Mouse (Mus musculus): ENCODE data around the gene Nfe2l3. TPM values are rescaled to one million over a fixed set of nuclear protein-coding genes. Genes with fewer than 3 reads are reported as not detected.

Nfe2l3 gene
- polyA plus RNA-seq, 1 experiment from 2014 or later: 4.0 TPM

- ATAC-seq (replicated peaks; ENCODE audit: extremely low read depth, insufficient read depth, low FRiP score): 0 out of 2 replicates have a peak, but pooled peaks have one; percentile 15
- WGBS: 51% methylated on average over 5 of the region's 5 CpGs
- Histone ChIP-seq H3K9ac (ENCODE audit: low read length) (no peak overlapping the region), H3K9me3 (replicated peaks; ENCODE audit: control insufficient read depth, low read length) (no peaks in the 10 kb centered on the region), H3K36me3 (ENCODE audit: control insufficient read depth, insufficient read depth) (peaks cover 46% of the 10 kb centered on the region), H3K4me1 (ENCODE audit: control insufficient read depth, insufficient read depth, low read length) (peaks cover 9% of the 10 kb centered on the region), H3K27me3 (ENCODE audit: control insufficient read depth, insufficient read depth, low read length) (no peaks in the 10 kb centered on the region), H3K27ac (ENCODE audit: low read length) (no peak overlapping the region), H3K4me2 (ENCODE audit: low read depth, low read length) (no peak overlapping the region), H3K4me3 (ENCODE audit: low read length) (no peak overlapping the region)
These were observed 27.0 kb downstream of the Nfe2l3 start for GRCm38 (mm10) chr6:51459313-51460020.

GRCm38 (mm10) chr6:51460021-51460360 is 27.5 kb downstream of the Nfe2l3 start:
- Histone ChIP-seq H3K9me3 (replicated peaks; ENCODE audit: control insufficient read depth, low read length) (no peaks in the 10 kb centered on the region), H3K4me2 (ENCODE audit: low read depth, low read length) (no peak overlapping the region), H3K4me1 (ENCODE audit: control insufficient read depth, insufficient read depth, low read length) (peaks cover 7% of the 10 kb centered on the region), H3K27me3 (ENCODE audit: control insufficient read depth, insufficient read depth, low read length) (no peaks in the 10 kb centered on the region), H3K4me3 (ENCODE audit: low read length) (no peak overlapping the region), H3K36me3 (ENCODE audit: control insufficient read depth, insufficient read depth) (peaks cover 48% of the 10 kb centered on the region), H3K9ac (ENCODE audit: low read length) (no peak overlapping the region), H3K27ac (ENCODE audit: low read length) (no peak overlapping the region)
- no peak for ATAC-seq (replicated peaks; ENCODE audit: extremely low read depth, insufficient read depth, low FRiP score)
- 78% methylated on average over 4 of the region's 4 CpGs for whole genome bisulfite sequencing

GRCm38 (mm10) chr6:51460363-51460762 is 27.9 kb downstream of the Nfe2l3 start:
- Histone ChIP-seq H3K36me3 (ENCODE audit: control insufficient read depth, insufficient read depth) (peaks cover 48% of the 10 kb centered on the region), H3K27ac (ENCODE audit: low read length) (no peak overlapping the region), H3K9ac (ENCODE audit: low read length) (no peak overlapping the region), H3K4me2 (ENCODE audit: low read depth, low read length) (no peak overlapping the region), H3K9me3 (replicated peaks; ENCODE audit: control insufficient read depth, low read length) (no peaks in the 10 kb centered on the region), H3K4me3 (ENCODE audit: low read length) (no peak overlapping the region), H3K27me3 (ENCODE audit: control insufficient read depth, insufficient read depth, low read length) (no peaks in the 10 kb centered on the region), H3K4me1 (ENCODE audit: control insufficient read depth, insufficient read depth, low read length) (peaks cover 6% of the 10 kb centered on the region)
- WGBS: 81% methylated on average over 3 of the region's 3 CpGs
- no peak for ATAC-seq (replicated peaks; ENCODE audit: extremely low read depth, insufficient read depth, low FRiP score)

GRCm38 (mm10) chr6:51467649-51468048 is 35.2 kb downstream of the Nfe2l3 start:
- H3K4me3 ChIP-seq (ENCODE audit: low read length): peak overlapping the region; percentile 59
- no peaks in the 10 kb centered on the region for H3K9me3 ChIP-seq (replicated peaks; ENCODE audit: control insufficient read depth, low read length)
- ATAC-seq (replicated peaks; ENCODE audit: extremely low read depth, insufficient read depth, low FRiP score): no peak
- WGBS: 0% methylated on average over 2 of the region's 2 CpGs
- H3K4me1 ChIP-seq (ENCODE audit: control insufficient read depth, insufficient read depth, low read length): peaks cover 28% of the 10 kb centered on the region
- H3K27me3 ChIP-seq (ENCODE audit: control insufficient read depth, insufficient read depth, low read length): no peaks in the 10 kb centered on the region
- peak overlapping the region; percentile 99 for H3K9ac ChIP-seq (ENCODE audit: low read length)
- peaks cover 28% of the 10 kb centered on the region for H3K36me3 ChIP-seq (ENCODE audit: control insufficient read depth, insufficient read depth)
- H3K4me2 ChIP-seq (ENCODE audit: low read depth, low read length): peak overlapping the region; percentile 65
- H3K27ac ChIP-seq (ENCODE audit: low read length): no peak overlapping the region

- WGBS: under 1% methylated on average over 63 of the region's 63 CpGs
- Histone ChIP-seq H3K9ac (ENCODE audit: low read length) (peak overlapping the region; percentile 99), H3K36me3 (ENCODE audit: control insufficient read depth, insufficient read depth) (peaks cover 30% of the 10 kb centered on the region), H3K27me3 (ENCODE audit: control insufficient read depth, insufficient read depth, low read length) (no peaks in the 10 kb centered on the region), H3K27ac (ENCODE audit: low read length) (peak overlapping the region; percentile 99), H3K4me2 (ENCODE audit: low read depth, low read length) (peak overlapping the region; percentile 54), H3K4me3 (ENCODE audit: low read length) (peak overlapping the region; percentile 80), H3K4me1 (ENCODE audit: control insufficient read depth, insufficient read depth, low read length) (peaks cover 34% of the 10 kb centered on the region), H3K9me3 (replicated peaks; ENCODE audit: control insufficient read depth, low read length) (no peaks in the 10 kb centered on the region)
- peak; percentile 21 for ATAC-seq (replicated peaks; ENCODE audit: extremely low read depth, insufficient read depth, low FRiP score)
These were observed 36.6 kb downstream of the Nfe2l3 start for GRCm38 (mm10) chr6:51468891-51469561.

- Histone ChIP-seq H3K9me3 (replicated peaks; ENCODE audit: control insufficient read depth, low read length) (no peaks in the 10 kb centered on the region), H3K27me3 (ENCODE audit: control insufficient read depth, insufficient read depth, low read length) (no peaks in the 10 kb centered on the region), H3K9ac (ENCODE audit: low read length) (peak within 1 kb of the TSS; percentile 99), H3K4me1 (ENCODE audit: control insufficient read depth, insufficient read depth, low read length) (peaks cover 34% of the 10 kb centered on the region), H3K4me2 (ENCODE audit: low read depth, low read length) (peak within 1 kb of the TSS; percentile 59), H3K36me3 (ENCODE audit: control insufficient read depth, insufficient read depth) (peaks cover 30% of the 10 kb centered on the region), H3K4me3 (ENCODE audit: low read length) (peak within 1 kb of the TSS; percentile 80), H3K27ac (ENCODE audit: low read length) (peak within 1 kb of the TSS; percentile 99)
- under 1% methylated on average over 63 of the region's 63 CpGs for WGBS
- ATAC-seq (replicated peaks; ENCODE audit: extremely low read depth, insufficient read depth, low FRiP score): peak; percentile 84
These were observed 37.3 kb downstream of the Nfe2l3 start, which contains the start of gene Hnrnpa2b1 for GRCm38 (mm10) chr6:51469715-51470310. Hnrnpa2b1 (minus strand) TSS chr6:51469894.

- ATAC-seq (replicated peaks; ENCODE audit: extremely low read depth, insufficient read depth, low FRiP score): peak; percentile 80
These were observed 38.1 kb downstream of the Nfe2l3 start, which contains the start of gene Cbx3 for GRCm38 (mm10) chr6:51470311-51471178. Cbx3 (plus strand) TSS chr6:51470360.

GRCm38 (mm10) chr6:51471179-51471505 is 38.7 kb downstream of the Nfe2l3 start:
- Histone ChIP-seq H3K9me3 (replicated peaks; ENCODE audit: control insufficient read depth, low read length) (no peaks in the 10 kb centered on the region), H3K4me2 (ENCODE audit: low read depth, low read length) (peak overlapping the region; percentile 59), H3K9ac (ENCODE audit: low read length) (peak overlapping the region; percentile 99), H3K27me3 (ENCODE audit: control insufficient read depth, insufficient read depth, low read length) (no peaks in the 10 kb centered on the region), H3K27ac (ENCODE audit: low read length) (peak overlapping the region; percentile 99), H3K36me3 (ENCODE audit: control insufficient read depth, insufficient read depth) (peaks cover 32% of the 10 kb centered on the region), H3K4me3 (ENCODE audit: low read length) (peak overlapping the region; percentile 80), H3K4me1 (ENCODE audit: control insufficient read depth, insufficient read depth, low read length) (peaks cover 28% of the 10 kb centered on the region)
- ATAC-seq (replicated peaks; ENCODE audit: extremely low read depth, insufficient read depth, low FRiP score): no peak; the same call in 1 of the 2 replicates
- under 1% methylated on average over 10 of the region's 10 CpGs for WGBS

More at GRCm38 (mm10) chr6:51470311-51471178, 38.1 kb downstream of the Nfe2l3 start, which contains the start of gene Cbx3:
- WGBS: under 1% methylated on average over 84 of the region's 99 CpGs
- Histone ChIP-seq H3K27me3 (ENCODE audit: control insufficient read depth, insufficient read depth, low read length) (no peaks in the 10 kb centered on the region), H3K9me3 (replicated peaks; ENCODE audit: control insufficient read depth, low read length) (no peaks in the 10 kb centered on the region), H3K4me1 (ENCODE audit: control insufficient read depth, insufficient read depth, low read length) (peaks cover 33% of the 10 kb centered on the region), H3K36me3 (ENCODE audit: control insufficient read depth, insufficient read depth) (peaks cover 32% of the 10 kb centered on the region), H3K9ac (ENCODE audit: low read length) (peak within 1 kb of the TSS; percentile 99), H3K4me2 (ENCODE audit: low read depth, low read length) (peak within 1 kb of the TSS; percentile 59), H3K27ac (ENCODE audit: low read length) (peak within 1 kb of the TSS; percentile 99), H3K4me3 (ENCODE audit: low read length) (peak within 1 kb of the TSS; percentile 80)

All from heart, embryonic 16.5 days (tissue).